Mouse (Mus musculus): ENCODE measurements around the gene P2rx2. TPM values are rescaled to one million over a fixed set of nuclear protein-coding genes. Genes with fewer than 3 reads are reported as not detected.

Gene P2rx2
- not detected for total RNA-seq (2023)

DNA sequence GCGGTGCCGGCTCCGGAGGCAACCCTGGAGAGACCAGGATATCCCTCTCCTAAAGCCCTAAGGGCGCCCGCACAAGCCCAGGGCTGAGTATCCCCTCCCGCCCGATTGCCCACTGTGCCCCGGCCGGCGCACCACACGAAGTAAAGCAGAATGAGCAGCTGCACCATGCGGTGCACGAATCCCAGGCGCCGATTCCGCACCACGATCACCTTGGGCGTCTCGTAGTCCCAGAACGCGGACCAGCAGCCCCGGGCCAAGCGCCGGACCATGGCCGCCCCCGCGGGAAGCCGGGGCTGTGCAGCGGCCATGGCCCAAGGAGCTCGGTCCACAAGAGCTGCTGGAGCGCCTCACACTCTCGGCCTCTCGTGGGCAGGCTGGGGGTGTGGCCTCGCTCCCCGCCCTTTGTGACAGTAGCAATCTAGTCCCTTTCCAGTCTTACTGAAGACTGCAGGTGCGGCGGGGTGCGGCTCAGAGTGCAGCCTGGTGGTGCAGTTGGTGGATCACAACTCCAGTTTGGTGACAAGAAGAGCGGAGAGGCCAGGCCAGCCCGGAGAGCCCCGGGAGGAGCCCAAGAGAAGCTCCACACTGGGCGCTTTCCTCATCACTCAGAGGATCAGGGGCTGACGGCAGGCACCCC is at the start of gene P2rx2:
Gene P2rx2 (minus strand): TSS at position 565 of the 637 bp plus-strand sequence.

DNA sequence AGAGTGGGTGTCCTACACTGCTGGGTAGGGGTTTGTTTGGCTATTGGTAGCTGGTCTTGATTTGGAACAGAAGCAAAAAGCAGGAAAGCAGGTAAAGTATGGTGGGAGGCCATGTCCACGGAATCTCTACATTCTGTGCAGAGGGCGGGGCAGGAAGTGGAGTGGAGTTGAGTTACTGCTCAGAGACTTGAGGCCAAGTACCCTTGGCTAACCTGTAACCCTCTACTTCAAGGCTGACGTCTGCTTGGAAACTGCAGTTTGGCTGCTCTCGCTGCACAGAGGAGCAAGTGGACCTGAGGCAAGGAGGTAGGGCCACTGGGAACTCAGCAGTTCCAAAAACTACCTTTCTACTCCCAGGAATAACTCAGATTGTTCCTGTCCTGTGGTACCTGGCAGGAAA is 1.5 kb upstream of the P2rx2 start, which contains the start of gene Lrcol1:
Gene Lrcol1 (plus strand): TSS at position 207 of the 400 bp plus-strand sequence.

Other genes with a start within 250 kb of the P2rx2 start
- gene Gm35315, start 248.8 kb downstream of the P2rx2 start, total RNA-seq (2023), result under 1 TPM; 0.50 to 0.90 TPM
- 1 to 10 TPM; 1.3 to 2.2 TPM for gene Plcxd1, start 243.2 kb downstream of the P2rx2 start, total RNA-seq (2023)
- gene Gtpbp6, start 235.0 kb downstream of the P2rx2 start, total RNA-seq (2023), result 100 to 1,000 TPM; 147 to 151 TPM
- 10 to 100 TPM in 1 of 2 experiments, 1 to 10 TPM in 1; 9.7 to 10.9 TPM for gene Zfp605, start 233.1 kb downstream of the P2rx2 start, total RNA-seq (2023)
- gene Chfr, start 207.4 kb downstream of the P2rx2 start, total RNA-seq (2023), result 100 to 1,000 TPM in 1 of 2 experiments, 10 to 100 TPM in 1; 91.1 to 105 TPM
- 10 to 100 TPM; 38.2 to 39.1 TPM for gene Golga3, start 166.5 kb downstream of the P2rx2 start, total RNA-seq (2023)
- 100 to 1,000 TPM in 1 of 2 experiments, 10 to 100 TPM in 1; 100.0 to 115 TPM for gene Ankle2, start 112.2 kb downstream of the P2rx2 start, total RNA-seq (2023)
- 10 to 100 TPM; 32.4 to 40.3 TPM for gene Pgam5, start 73.3 kb downstream of the P2rx2 start, total RNA-seq (2023)
- gene Pxmp2, start 57.0 kb downstream of the P2rx2 start, total RNA-seq (2023), result 1 to 10 TPM; 2.4 to 4.1 TPM
- 10 to 100 TPM in 1 of 2 experiments, 1 to 10 TPM in 1; 8.2 to 10.7 TPM for gene Pole, start 56.9 kb downstream of the P2rx2 start, total RNA-seq (2023)
- gene Lrcol1, start 1.5 kb upstream of the P2rx2 start, total RNA-seq (2023), result not detected
- gene Fbrsl1, start 105.3 kb upstream of the P2rx2 start, total RNA-seq (2023), result 100 to 1,000 TPM; 118 to 146 TPM
- gene Galnt9, start 201.1 kb upstream of the P2rx2 start, total RNA-seq (2023), result not detected